Mouse (Mus musculus) spleen, adult 2 months (tissue): ENCODE results near the gene Spata21. TPM values are rescaled to one million over a fixed set of nuclear protein-coding genes. Genes with fewer than 3 reads are reported as not detected.

ENCODE experiments used
- DNase-seq, 2 experiments: peaks; one replicate each; pipeline versions ENCODE4 v3.0.0 to v3.0.0-alpha.2; 2012 to 2021; ENCODE audit warnings: low spot score in 2 of 2, low read depth in 1 of 2
- H3K27ac ChIP-seq: fragments of 200-500 bp; 2 replicates; pipeline ENCODE4 v1.5.1; 2012; ENCODE audit warnings: low read length, inconsistent platforms; ENCODE audit not compliant: insufficient read depth
- H3K27me3 ChIP-seq: fragments of 200-500 bp; 2 replicates; pipeline ENCODE4 v1.6.1; 2012; ENCODE audit warnings: mild to moderate bottlenecking, moderate library complexity, low read length, inconsistent platforms; ENCODE audit not compliant: control insufficient read depth, insufficient read depth
- H3K36me3 ChIP-seq: fragments of 200-500 bp; 2 replicates; pipeline ENCODE4 v1.6.1; 2012; ENCODE audit warnings: mild to moderate bottlenecking, low read length, inconsistent platforms; ENCODE audit not compliant: control insufficient read depth, insufficient read depth
- H3K4me1 ChIP-seq: fragments of 200-500 bp; 2 replicates; pipeline ENCODE4 v1.6.1; 2011; ENCODE audit warnings: inconsistent platforms; ENCODE audit not compliant: control insufficient read depth, insufficient read depth, insufficient read length
- H3K4me3 ChIP-seq: fragments of 200-500 bp; 2 replicates; pipeline ENCODE4 v1.5.1; 2011; ENCODE audit warnings: mild to moderate bottlenecking, inconsistent platforms; ENCODE audit not compliant: insufficient read depth, insufficient read length; ENCODE audit errors: extremely low read depth
- CTCF ChIP-seq: fragments of 200-500 bp; IDR thresholded peaks from 2 replicates; pipeline ENCODE4 v1.5.1; 2011; ENCODE audit warnings: mild to moderate bottlenecking, inconsistent platforms; ENCODE audit not compliant: insufficient read depth, insufficient read length, insufficient replicate concordance; ENCODE audit errors: extremely low read depth
- POLR2A ChIP-seq: fragments of 200-500 bp; IDR thresholded peaks from 2 replicates; pipeline ENCODE4 v1.6.1; 2011; ENCODE audit warnings: low read depth, low read length, inconsistent platforms
- WGBS: fragments of 180-500 bp; shearing (Covaris S2); methylation state at CpG from one replicate; pipeline ENCODE4 v1.1.7; 2018; 5-methylcytosine and 5-hydroxymethylcytosine counted together
- polyA plus RNA-seq: library from polyadenylated mRNA; depleted of rRNA; stranded (reverse); fragments of >200 nt; gene quantifications from 2 replicates; pipeline ENCODE4 v1.2.3, GENCODE M21; 2012; rRNA removed

The Spata21 gene
- polyA plus RNA-seq, 1 experiment: not detected

DNA sequence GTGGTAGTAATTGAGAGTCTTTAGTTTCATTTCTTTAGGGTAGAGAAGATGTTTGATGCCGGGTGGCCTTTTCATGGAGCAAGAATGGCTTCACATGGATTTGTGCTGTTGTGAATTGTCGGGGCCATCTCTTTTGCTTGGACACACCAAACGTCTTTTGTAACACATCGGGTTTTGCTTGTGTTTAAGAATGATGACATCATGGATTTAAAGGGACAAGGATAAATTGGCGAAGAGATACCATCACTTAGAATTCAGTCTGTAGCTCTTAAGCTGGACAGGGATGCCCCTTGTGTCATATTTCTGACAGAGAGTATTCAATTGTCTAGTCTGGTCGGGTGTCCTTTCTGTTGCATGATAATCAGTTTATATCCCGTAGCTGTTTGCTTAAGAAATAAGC is 61.0 kb downstream of the Spata21 start:
- Histone ChIP-seq H3K27ac (no peak overlapping the region), H3K36me3 (no peaks in the 10 kb centered on the region), H3K4me1 (peaks cover 5% of the 10 kb centered on the region), H3K4me3 (no peak overlapping the region), H3K27me3 (no peaks in the 10 kb centered on the region; the same call in 1 of the 2 replicates)
- WGBS: 42% methylated on average over 7 of the region's 7 CpGs
- TF ChIP-seq POLR2A: no peak
- no peak for TF ChIP-seq CTCF
- no peak for DNase-seq

DNA sequence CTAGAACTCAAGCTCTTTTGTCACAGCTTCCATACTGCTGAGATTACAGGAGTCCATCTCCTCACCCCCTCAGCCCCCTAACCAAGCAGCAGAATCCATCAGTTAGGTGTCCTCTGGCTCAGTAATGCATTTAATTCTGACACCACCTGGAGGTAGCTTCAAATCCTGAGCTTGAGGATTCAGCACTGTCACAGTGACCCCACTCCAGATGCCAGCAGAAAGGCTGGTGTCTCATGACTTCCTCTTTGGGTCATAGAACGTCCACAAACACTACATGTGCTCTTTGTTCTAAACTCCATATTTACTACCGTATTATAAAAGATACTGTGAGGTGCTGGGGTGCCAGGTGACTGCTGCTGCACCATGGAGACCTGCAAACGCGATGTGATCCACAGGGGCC is 69.4 kb downstream of the Spata21 start:
- Histone ChIP-seq H3K27ac (no peak overlapping the region), H3K27me3 (no peaks in the 10 kb centered on the region), H3K4me3 (no peak overlapping the region), H3K36me3 (no peaks in the 10 kb centered on the region), H3K4me1 (peaks cover 13% of the 10 kb centered on the region; the same call in 1 of the 2 replicates)
- DNase-seq: no peak
- WGBS: 47% methylated on average over 4 of the region's 4 CpGs
- TF ChIP-seq POLR2A: no peak

- no peaks in the 10 kb centered on the region for H3K27me3 ChIP-seq
- H3K4me1 ChIP-seq: peaks cover 13% of the 10 kb centered on the region; the same call in 1 of the 2 replicates
- no peak overlapping the region for H3K27ac ChIP-seq
- H3K4me3 ChIP-seq: no peak overlapping the region
- no peak for DNase-seq
- WGBS: 82% methylated on average over 2 of the region's 2 CpGs
- TF ChIP-seq POLR2A: no peak
- TF ChIP-seq CTCF: no peak
- no peaks in the 10 kb centered on the region for H3K36me3 ChIP-seq
Observed at GRCm38 (mm10) chr4:141158609-141159008, 70.5 kb downstream of the Spata21 start.

DNA sequence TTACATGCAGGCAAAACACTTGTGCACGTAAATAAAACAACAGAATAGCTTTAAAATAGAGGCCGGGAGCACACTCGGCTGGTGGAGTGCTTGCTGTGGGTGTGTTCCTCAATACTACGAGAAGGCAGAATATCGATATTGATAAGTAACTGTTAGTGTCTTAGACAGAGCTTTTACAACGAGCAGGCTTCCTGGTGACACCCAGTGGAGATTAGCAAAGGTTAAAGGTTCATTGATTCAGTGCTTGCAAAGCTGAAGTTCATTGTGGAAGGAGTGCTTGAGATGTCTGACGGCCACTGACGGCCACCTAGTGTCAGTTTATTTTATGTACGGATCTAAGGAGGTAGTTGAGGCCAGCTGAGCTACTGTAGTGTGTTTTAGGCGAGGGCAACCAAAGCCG is 71.0 kb downstream of the Spata21 start:
- 37% methylated on average over 11 of the region's 11 CpGs for WGBS
- no peak for DNase-seq
- no peak overlapping the region for H3K4me3 ChIP-seq
- peaks cover 16% of the 10 kb centered on the region; the same call in 1 of the 2 replicates for H3K4me1 ChIP-seq
- 0 out of 2 replicates have a peak overlapping the region, but pooled peaks have one; percentile 1 for H3K27ac ChIP-seq
- no peaks in the 10 kb centered on the region for H3K36me3 ChIP-seq
- H3K27me3 ChIP-seq: no peaks in the 10 kb centered on the region
- TF ChIP-seq POLR2A (no peak), CTCF (no peak)

DNA sequence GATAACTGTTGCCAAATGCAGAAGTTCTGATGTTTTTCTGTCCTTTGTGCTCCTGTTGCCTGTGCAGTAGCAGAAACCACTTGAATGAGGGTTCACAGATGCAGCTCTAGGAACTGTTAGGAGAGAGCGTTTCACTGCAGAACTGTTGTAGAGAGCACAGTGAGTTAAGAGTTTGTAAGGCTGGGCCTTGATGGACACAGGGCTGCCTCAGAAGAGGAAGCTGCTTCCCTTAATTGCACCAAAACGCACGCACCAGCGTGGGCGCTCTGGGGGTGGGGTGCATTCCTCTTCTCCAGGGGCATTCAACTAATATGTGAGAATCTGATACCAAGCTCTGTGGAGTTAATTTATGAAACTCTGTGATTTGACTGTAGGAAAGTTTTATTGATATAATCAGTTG is 71.5 kb downstream of the Spata21 start:
- no peaks in the 10 kb centered on the region for H3K36me3 ChIP-seq
- no peak overlapping the region for H3K4me3 ChIP-seq
- H3K27ac ChIP-seq: 0 out of 2 replicates have a peak overlapping the region, but pooled peaks have one; percentile 1
- no peak for TF ChIP-seq CTCF
- TF ChIP-seq POLR2A: no peak
- DNase-seq: no peak
- peaks cover 16% of the 10 kb centered on the region; the same call in 1 of the 2 replicates for H3K4me1 ChIP-seq
- no peaks in the 10 kb centered on the region for H3K27me3 ChIP-seq
- WGBS: 47% methylated on average over 5 of the region's 5 CpGs

DNA sequence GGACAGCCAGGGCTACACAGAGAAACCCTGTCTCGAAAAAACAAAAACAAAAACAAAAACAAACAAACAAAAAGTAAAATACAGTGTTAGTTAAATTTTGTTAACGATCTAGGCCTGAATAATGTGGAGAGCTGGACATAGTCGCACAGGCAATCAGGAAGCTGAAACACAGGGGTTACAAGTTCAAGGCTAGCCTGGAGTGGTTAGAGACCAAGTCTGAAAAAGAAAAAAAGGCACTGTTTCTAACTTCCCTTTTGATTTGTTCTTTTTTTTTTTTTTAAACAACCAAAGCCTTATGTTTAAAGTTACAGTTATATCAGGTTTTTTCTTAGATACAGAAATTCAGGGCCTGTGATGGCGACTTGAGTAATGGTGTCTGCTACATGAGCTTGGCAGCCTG is 72.1 kb downstream of the Spata21 start:
- H3K4me1 ChIP-seq: peaks cover 16% of the 10 kb centered on the region; the same call in 1 of the 2 replicates

DNA sequence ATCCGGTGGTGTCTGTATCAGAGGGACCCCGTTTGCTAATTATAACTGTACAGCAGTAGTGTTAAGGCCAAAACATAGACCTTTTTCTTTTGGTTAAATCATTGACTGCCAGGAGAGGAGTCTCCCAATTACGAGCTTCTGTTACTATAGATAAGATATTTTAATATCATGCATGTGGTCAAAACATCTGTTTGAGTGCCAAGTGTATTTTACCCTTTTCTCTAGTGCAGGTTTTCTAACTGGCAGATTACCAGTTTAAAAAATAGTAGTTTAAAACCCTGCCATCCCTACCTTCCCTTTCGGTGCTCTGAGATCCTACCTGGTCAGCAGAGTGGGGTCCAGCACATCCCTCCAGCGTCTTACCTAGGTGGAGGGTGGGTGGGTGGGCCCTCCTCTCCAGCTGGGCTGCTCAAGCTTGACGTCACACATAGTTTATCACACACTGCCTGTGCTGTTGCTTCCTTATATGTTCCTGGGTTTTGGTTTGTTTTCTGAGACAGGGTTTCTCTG is 73.6 kb downstream of the Spata21 start:
- DNase-seq: no peak
- H3K4me3 ChIP-seq: no peak overlapping the region
- no peaks in the 10 kb centered on the region for H3K27me3 ChIP-seq
- TF ChIP-seq POLR2A: no peak
- no peak for TF ChIP-seq CTCF
- peaks cover 16% of the 10 kb centered on the region; the same call in 1 of the 2 replicates for H3K4me1 ChIP-seq
- WGBS: 38% methylated on average over 6 of the region's 6 CpGs
- H3K27ac ChIP-seq: 0 out of 2 replicates have a peak overlapping the region, but pooled peaks have one; percentile 27
- H3K36me3 ChIP-seq: no peaks in the 10 kb centered on the region

More for the DNA sequence above, 72.1 kb downstream of the Spata21 start:
- WGBS: 61% methylated on average over 4 of the region's 4 CpGs
- no peak for DNase-seq
- no peaks in the 10 kb centered on the region for H3K36me3 ChIP-seq
- peak overlapping the region; percentile 33; the same call in 1 of the 2 replicates for H3K27ac ChIP-seq
- H3K27me3 ChIP-seq: no peaks in the 10 kb centered on the region
- TF ChIP-seq CTCF (no peak), POLR2A (no peak)
- no peak overlapping the region for H3K4me3 ChIP-seq

Other genes with a start within 250 kb of the Spata21 start
- 0.13 TPM in 2 replicates for gene Padi1, start 242.6 kb upstream of the Spata21 start, polyA plus RNA-seq
- gene Padi2, start 182.0 kb upstream of the Spata21 start, polyA plus RNA-seq: 10.7 and 12.0 TPM in 2 replicates
- gene Sdhb, start 127.1 kb upstream of the Spata21 start, polyA plus RNA-seq: 66.0 and 79.2 TPM in 2 replicates
- 275 and 360 TPM in 2 replicates for gene Atp13a2, start 101.5 kb upstream of the Spata21 start, polyA plus RNA-seq
- 3.1 and 4.6 TPM in 2 replicates for gene Mfap2, start 77.9 kb upstream of the Spata21 start, polyA plus RNA-seq
- gene Crocc, start 27.8 kb upstream of the Spata21 start, polyA plus RNA-seq: 9.8 and 11.7 TPM in 2 replicates
- 71.3 and 101 TPM in 2 replicates for gene Necap2, start 10.0 kb upstream of the Spata21 start, polyA plus RNA-seq
- 38.8 and 49.8 TPM in 2 replicates for gene Szrd1, start 51.4 kb downstream of the Spata21 start, polyA plus RNA-seq
- gene Fbxo42, start 59.6 kb downstream of the Spata21 start, polyA plus RNA-seq: 13.1 and 13.7 TPM in 2 replicates
- gene Rsg1, start 125.6 kb downstream of the Spata21 start, polyA plus RNA-seq: 0.83 and 2.9 TPM in 2 replicates
- 0.79 and 1.2 TPM in 2 replicates for gene Arhgef19, start 151.2 kb downstream of the Spata21 start, polyA plus RNA-seq
- gene Epha2, start 212.9 kb downstream of the Spata21 start, polyA plus RNA-seq: 8.0 and 9.8 TPM in 2 replicates